Mouse (Mus musculus) cerebellum, postnatal 4 days (tissue): ENCODE results near the gene Adamtsl5.

Source experiments
- DNase-seq, 2 experiments: peaks; one replicate each; pipeline ENCODE4 v3.0.0; 2022; ENCODE audit warnings: low spot score in 2 of 2, mixed read lengths in 1 of 2

The Adamtsl5 gene

GRCm38 (mm10) chr10:80321014-80321669 lies 27.1 kb downstream of the Adamtsl5 start:
- DNase-seq, result no peak

GRCm38 (mm10) chr10:80320340-80320760 lies 27.9 kb downstream of the Adamtsl5 start, which contains the start of gene 2310011J03Rik:
2310011J03Rik (minus strand) TSS chr10:80320537.
- peak; percentile 76 to 85 for DNase-seq

- no peak for DNase-seq
Measured at GRCm38 (mm10) chr10:80317011-80317410, 31.2 kb downstream of the Adamtsl5 start.

GRCm38 (mm10) chr10:80316359-80316781 lies 31.8 kb downstream of the Adamtsl5 start:
- DNase-seq, result no peak

- DNase-seq, result no peak
Measured at GRCm38 (mm10) chr10:80315315-80315714, 32.9 kb downstream of the Adamtsl5 start.

GRCm38 (mm10) chr10:80314494-80315001 lies 33.7 kb downstream of the Adamtsl5 start:
- no peak for DNase-seq

- no peak for DNase-seq
Measured at GRCm38 (mm10) chr10:80313627-80314201, 34.5 kb downstream of the Adamtsl5 start.

GRCm38 (mm10) chr10:80312586-80313504 lies 35.4 kb downstream of the Adamtsl5 start:
- no peak for DNase-seq

GRCm38 (mm10) chr10:80311560-80311959 lies 36.7 kb downstream of the Adamtsl5 start:
- no peak for DNase-seq

GRCm38 (mm10) chr10:80304862-80305261 lies 43.4 kb downstream of the Adamtsl5 start:
- no peak for DNase-seq

- no peak for DNase-seq
Measured at GRCm38 (mm10) chr10:80304458-80304857, 43.8 kb downstream of the Adamtsl5 start.

- DNase-seq, result peak in 1 of 2 experiments; percentile 74
Measured at GRCm38 (mm10) chr10:80302471-80302881, 45.7 kb downstream of the Adamtsl5 start.

GRCm38 (mm10) chr10:80302082-80302355 lies 46.2 kb downstream of the Adamtsl5 start:
- DNase-seq, result no peak

GRCm38 (mm10) chr10:80301256-80302081 lies 46.7 kb downstream of the Adamtsl5 start:
- no peak for DNase-seq

- DNase-seq, result peak in 1 of 2 experiments; percentile 68
Measured at GRCm38 (mm10) chr10:80300672-80301181, 47.5 kb downstream of the Adamtsl5 start.

- DNase-seq, result no peak
Measured at GRCm38 (mm10) chr10:80299824-80300223, 48.4 kb downstream of the Adamtsl5 start.

- no peak for DNase-seq
Measured at GRCm38 (mm10) chr10:80299301-80299700, 48.9 kb downstream of the Adamtsl5 start.

GRCm38 (mm10) chr10:80298571-80299281 lies 49.5 kb downstream of the Adamtsl5 start:
- peak; percentile 94 to 95 for DNase-seq

- DNase-seq, result no peak
Measured at GRCm38 (mm10) chr10:80297526-80298133, 50.6 kb downstream of the Adamtsl5 start.

- no peak for DNase-seq
Measured at GRCm38 (mm10) chr10:80296824-80297223, 51.4 kb downstream of the Adamtsl5 start.
